Mouse (Mus musculus) layer of hippocampus, postnatal 25 days (tissue): ENCODE data around the gene Bud23. TPM values are rescaled to one million over a fixed set of nuclear protein-coding genes. Genes with fewer than 3 reads are reported as not detected.
"Not testable (repeated sequence)": the region's sequence is repeated elsewhere in the genome, so short reads cannot be mapped to it uniquely, and the experiment has no call there.

Source experiments
- DNase-seq, 2 experiments: peaks; one replicate each; pipeline ENCODE4 v3.0.0; 2022; ENCODE audit warnings: mixed read lengths in 2 of 2, low spot score in 1 of 2; ENCODE audit errors: extremely low spot score in 1 of 2
- total RNA-seq, 2 experiments: library from RNA; stranded (reverse); gene quantifications; 2 replicates each; pipeline ENCODE4 v1.2.3; 2021

The Bud23 gene
- total RNA-seq, 2 experiments from 2014 or later = 48.7 to 51.6 TPM

- no peak for DNase-seq
Observed at GRCm38 (mm10) chr5:135072720-135073119, 8.0 kb upstream of the Bud23 start.

DNA sequence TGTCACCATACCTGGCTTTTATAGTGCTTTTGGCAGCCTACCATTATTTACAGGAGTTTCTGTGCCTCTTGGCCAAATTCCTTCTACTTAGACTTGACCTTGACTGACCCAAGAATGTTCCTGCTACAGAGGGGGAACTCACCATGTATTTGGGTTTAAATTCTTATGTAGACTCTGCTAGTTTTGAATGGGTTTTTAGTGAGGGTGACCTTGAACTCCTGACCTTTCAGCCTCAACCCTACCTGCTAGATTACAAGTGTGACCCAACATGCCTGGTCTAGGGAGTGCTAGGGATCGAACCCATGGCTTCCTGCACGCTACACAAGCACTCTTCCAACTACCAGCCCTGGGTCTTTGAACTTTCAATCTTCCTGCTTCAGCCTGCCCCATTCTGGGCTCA is 7.3 kb upstream of the Bud23 start:
- DNase-seq = no peak

GRCm38 (mm10) chr5:135070448-135070847 is 5.7 kb upstream of the Bud23 start:
- no peak for DNase-seq

- no peak for DNase-seq
Observed at GRCm38 (mm10) chr5:135066008-135066407, 1.2 kb upstream of the Bud23 start.

- no peak for DNase-seq
Observed at GRCm38 (mm10) chr5:135064382-135064766, 385 bp downstream of the Bud23 start.

DNA sequence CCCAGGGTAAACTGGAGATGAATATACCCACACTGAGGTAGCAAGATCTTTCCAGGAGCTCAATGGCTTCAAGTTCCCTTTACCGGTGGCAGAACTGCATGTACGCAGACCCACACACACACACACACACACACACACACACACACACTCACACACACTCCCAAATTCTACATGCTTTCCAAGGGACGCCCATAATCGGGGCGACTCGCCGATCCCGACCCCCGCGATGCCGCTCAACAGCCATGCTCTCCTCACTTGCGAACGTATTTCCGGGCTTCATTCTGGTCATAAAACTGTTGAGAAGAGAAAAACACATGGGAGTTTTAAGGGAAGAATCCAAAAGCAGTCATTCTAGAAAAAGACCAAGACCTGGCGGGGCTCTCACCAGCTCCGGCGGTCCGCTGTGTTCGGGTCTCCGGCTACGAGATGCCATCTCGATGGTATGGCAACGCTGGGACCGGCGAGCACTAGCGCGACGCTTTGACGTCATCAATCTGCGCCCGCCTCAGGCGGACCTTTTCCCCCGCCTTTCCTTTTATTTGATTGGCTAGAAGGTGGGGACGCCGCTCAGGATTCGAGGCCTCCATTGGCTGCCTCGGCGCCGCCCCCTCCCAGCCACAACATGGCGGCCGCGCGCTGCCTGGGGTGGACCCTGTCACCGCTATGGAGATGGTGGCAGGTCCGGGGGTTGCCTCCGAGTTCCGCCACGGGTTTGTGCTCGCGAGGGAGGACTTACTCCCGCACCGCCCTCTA is 954 bp downstream of the Bud23 start, which contains the start of gene Dnajc30:
TSS of gene Dnajc30 (plus strand) at position 574 of the 753 bp plus-strand sequence.
- peak; percentile 97 to 98 for DNase-seq

DNA sequence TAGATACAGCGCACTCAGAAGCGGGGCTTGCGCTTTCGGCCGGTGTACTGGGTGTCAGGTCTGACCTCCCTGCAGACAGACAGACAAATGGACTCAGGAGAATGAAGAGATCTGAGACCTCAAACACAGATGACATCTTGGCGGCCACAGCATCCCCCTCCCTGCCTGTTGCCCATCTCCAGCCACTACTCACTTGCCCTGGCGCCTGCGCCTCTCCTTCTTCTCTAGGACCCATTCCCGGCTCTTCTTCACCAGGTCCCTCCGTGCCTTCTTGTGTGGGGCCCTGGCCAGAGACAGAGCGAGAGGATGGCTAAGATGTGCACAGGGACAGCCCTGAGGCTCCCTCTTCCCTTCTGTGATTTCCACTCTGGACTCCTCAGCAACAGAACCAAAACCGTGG is 11.4 kb downstream of the Bud23 start:
- DNase-seq = no peak

GRCm38 (mm10) chr5:135049268-135049667 is 15.5 kb downstream of the Bud23 start:
- not testable (repeated sequence) for DNase-seq

GRCm38 (mm10) chr5:135048539-135048938 is 16.2 kb downstream of the Bud23 start:
- DNase-seq = no peak

DNA sequence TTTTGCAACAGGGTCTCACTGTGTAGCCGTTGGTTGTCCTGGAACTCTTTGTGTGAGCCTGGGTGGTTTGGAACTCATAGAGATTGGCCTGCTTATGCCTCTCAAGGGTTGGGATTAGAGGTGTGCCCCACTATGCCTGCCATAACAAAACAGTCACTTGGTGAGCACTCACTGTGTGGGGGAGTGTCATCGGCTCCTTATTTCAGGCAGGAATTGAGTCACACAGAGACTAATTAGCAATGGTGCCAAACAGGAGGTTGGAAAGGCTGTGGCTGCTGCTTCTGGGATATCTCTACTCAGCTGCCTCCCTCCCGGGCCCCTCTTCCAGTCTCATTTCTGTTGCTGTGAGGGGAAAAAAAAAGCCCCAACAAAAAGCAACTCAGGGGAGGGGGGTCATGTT is 20.2 kb downstream of the Bud23 start:
- no peak for DNase-seq

DNA sequence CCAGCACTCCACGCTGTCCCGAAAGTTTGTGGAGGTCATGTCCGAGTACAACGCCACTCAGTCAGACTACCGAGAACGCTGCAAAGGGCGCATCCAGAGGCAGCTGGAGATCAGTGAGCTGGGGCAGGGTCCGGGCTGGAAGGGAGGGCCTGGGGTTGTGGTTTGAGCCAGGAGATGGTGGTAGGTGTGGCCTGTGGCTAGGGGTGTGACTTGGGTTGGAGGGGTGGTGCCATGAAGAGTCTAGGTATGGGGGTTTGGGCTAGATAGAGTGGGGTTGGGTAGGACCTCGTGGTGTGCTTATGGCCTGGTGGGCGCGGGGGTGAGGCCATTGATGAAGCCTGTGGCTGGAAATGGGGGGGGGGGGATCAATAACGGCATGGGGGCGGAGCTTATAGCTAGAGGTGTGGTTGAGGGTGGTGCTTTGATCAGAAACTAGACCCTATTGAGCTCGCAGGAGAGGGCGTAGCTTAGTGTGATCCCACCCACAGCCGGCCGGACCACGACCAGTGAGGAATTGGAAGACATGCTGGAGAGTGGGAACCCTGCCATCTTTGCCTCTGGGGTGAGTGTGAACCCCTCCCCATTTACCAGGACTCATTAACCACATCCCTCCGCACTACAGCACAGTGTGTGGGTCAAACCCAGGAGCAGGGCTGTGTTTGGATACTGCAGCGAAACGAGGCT is 22.5 kb downstream of the Bud23 start:
- no peak for DNase-seq

DNA sequence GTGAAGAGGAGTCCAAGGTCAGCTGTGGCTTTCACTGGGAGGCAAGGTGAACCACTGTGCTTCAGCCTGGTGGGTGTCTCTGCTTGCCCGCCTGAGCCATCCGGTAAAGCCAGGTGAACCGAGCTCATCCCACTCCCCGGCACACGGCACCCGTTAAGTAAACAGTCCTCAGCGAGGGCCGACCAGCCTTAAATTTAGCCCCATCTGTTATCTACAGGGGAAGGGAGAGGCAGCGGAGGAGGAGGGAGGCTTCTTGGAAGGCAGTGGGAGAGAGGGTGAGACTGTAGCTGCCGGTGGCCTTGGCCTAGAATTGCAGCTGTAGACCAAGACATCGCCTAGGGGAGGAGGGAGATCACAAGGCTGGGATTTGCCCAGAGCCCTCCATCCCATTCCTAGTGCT is 24.0 kb downstream of the Bud23 start:
- DNase-seq = no peak

DNA sequence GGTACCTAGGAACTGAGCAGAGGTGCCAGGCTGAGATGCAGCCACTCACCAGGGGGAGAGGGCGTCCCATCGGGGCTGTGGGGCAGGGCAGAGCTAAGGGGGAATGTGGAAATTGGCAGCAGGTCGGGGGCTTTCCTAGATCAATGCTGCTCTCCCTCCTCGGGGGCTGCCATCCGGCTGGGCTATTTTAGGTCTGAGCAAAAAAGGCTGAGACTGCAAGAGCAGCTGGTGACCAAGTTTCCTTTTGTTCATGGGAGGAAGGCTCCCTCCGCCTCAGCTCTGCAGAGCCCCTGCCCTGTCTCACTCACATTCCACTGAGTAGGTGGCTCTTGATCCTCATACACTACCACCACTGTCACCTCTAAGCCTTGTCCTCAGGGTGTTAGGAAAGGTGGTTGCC is 24.7 kb downstream of the Bud23 start:
- no peak for DNase-seq

GRCm38 (mm10) chr5:135039541-135039940 is 25.2 kb downstream of the Bud23 start:
- DNase-seq = no peak

DNA sequence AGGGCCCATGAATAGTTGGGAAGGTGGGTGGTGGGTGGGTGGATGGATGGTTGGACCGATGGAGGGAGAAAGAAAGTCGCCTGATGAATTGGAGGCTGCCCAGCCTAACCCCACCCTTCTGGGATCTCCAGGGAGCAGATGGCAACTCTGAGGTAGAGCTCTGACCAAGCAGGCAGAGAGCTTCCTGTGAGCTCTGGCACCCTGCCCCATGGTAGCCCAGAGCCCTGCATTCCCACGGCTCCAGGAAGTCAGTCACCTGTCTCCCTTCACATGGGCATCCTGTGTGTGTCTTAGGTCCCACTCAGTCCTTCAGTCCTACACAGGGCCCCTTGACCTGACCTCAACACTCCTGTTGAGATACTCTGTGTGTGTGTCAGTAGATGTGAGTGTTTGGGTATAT is 26.8 kb downstream of the Bud23 start:
- no peak for DNase-seq

- no peak for DNase-seq
Observed at GRCm38 (mm10) chr5:135035608-135036359, 29.0 kb downstream of the Bud23 start.

DNA sequence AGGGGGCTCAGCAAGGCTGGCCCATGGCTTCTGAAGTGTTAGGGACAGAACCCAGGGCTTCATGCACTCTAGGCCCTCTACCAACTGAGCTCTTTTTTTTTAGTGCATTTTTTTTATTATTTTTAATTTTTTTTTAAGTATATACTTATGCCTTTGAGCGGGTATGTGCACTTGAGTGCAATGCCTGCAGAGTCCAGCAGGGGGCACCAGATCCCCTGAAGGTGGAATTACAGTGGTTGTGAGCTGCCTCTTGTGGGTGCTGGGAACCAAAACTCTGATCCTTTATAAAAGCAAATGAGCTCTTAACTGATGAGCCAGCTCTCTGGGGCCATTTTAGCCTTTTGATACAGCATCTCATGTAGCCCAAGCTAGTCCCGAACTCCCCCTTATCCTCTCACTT is 30.2 kb downstream of the Bud23 start:
- no peak for DNase-seq

DNA sequence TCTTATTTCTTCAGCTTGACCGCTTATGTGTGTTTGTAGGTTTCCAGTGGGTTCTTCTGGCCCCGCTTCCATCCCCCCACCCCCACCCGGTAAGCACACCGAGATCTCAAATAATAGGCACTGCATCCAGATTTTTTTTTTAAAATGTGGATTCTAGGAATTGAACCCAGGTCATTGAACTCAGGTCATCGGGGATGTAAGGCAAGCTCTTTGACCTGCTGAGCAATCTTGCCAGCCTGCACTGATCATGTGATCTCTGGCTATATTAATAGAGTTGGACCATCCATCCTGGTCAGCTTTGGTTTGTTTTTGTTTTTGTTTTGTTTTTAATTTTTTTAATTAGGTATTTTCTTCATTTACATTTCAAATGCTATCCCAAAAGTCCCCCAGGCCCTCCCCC is 32.2 kb downstream of the Bud23 start:
- no peak for DNase-seq

GRCm38 (mm10) chr5:135029007-135029854 is 35.5 kb downstream of the Bud23 start:
- DNase-seq = peak in 1 of 2 experiments; percentile 59

DNA sequence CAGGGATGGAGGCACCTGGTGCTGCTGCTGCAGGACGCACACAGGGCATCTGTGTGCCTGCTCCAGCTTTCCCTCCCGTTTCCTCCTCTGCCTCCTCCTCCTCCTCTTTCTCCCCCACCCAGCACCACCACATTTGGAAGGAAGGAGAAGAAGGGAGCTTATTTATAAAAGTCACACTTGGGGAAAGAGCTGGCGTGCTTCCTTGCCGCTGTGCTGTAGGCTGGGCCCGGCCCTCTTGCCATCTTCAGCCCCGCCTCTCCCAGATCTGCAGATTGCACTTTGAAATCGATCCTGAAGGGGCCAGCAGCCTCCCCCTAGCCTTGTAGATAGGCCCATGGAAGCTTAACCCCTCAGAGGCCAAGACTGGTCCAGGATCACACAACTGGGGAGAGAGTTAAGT is 38.9 kb downstream of the Bud23 start:
- no peak for DNase-seq
